Mouse (Mus musculus): ENCODE measurements around the gene Pltp. TPM values are rescaled to one million over a fixed set of nuclear protein-coding genes. Genes with fewer than 3 reads are reported as not detected.
"Not testable (repeated sequence)": the region's sequence is repeated elsewhere in the genome, so short reads cannot be mapped to it uniquely, and the experiment has no call there.

The Pltp gene
- total RNA-seq, 4 experiments from 2014 or later, result 103 to 113 (median 109) TPM

GRCm38 (mm10) chr2:164806614-164807013 is 50.9 kb downstream of the Pltp start:
- DNase-seq (ENCODE audit: low spot score in 2 of 2), result no peak

- DNase-seq (ENCODE audit: low spot score in 2 of 2), result no peak
Measured at GRCm38 (mm10) chr2:164805332-164805718, 52.2 kb downstream of the Pltp start.

- peak; percentile 97 to 99 for DNase-seq (ENCODE audit: low spot score in 2 of 2)
Measured at GRCm38 (mm10) chr2:164804533-164805331, 52.8 kb downstream of the Pltp start, which contains the start of the genes Acot8 and Zswim3. Gene Acot8, minus strand, starts transcription at chr2:164804882. Gene Zswim3, plus strand, starts transcription at chr2:164805098.

- DNase-seq (ENCODE audit: low spot score in 2 of 2), result no peak
Measured at GRCm38 (mm10) chr2:164803921-164804313, 53.6 kb downstream of the Pltp start.

- no peak for DNase-seq (ENCODE audit: low spot score in 2 of 2)
Measured at GRCm38 (mm10) chr2:164803201-164803920, 54.1 kb downstream of the Pltp start.

GRCm38 (mm10) chr2:164800252-164801004 is 57.1 kb downstream of the Pltp start:
- DNase-seq (ENCODE audit: low spot score in 2 of 2), result no peak

- DNase-seq (ENCODE audit: low spot score in 2 of 2), result not testable (repeated sequence)
Measured at GRCm38 (mm10) chr2:164798554-164798953, 59.0 kb downstream of the Pltp start.

GRCm38 (mm10) chr2:164795868-164796267 is 61.6 kb downstream of the Pltp start:
- no peak for DNase-seq (ENCODE audit: low spot score in 2 of 2)

- peak; percentile 48 to 75 for DNase-seq (ENCODE audit: low spot score in 2 of 2)
Measured at GRCm38 (mm10) chr2:164794293-164794692, 63.2 kb downstream of the Pltp start.

GRCm38 (mm10) chr2:164793772-164794171 is 63.7 kb downstream of the Pltp start:
- no peak for DNase-seq (ENCODE audit: low spot score in 2 of 2)

GRCm38 (mm10) chr2:164793236-164793635 is 64.3 kb downstream of the Pltp start:
- DNase-seq (ENCODE audit: low spot score in 2 of 2), result no peak

GRCm38 (mm10) chr2:164792400-164793190 is 64.9 kb downstream of the Pltp start:
- DNase-seq (ENCODE audit: low spot score in 2 of 2), result no peak

- no peak for DNase-seq (ENCODE audit: low spot score in 2 of 2)
Measured at GRCm38 (mm10) chr2:164791841-164792261, 65.7 kb downstream of the Pltp start.

- no peak for DNase-seq (ENCODE audit: low spot score in 2 of 2)
Measured at GRCm38 (mm10) chr2:164790451-164790850, 67.1 kb downstream of the Pltp start.

Other genes with a start within 250 kb of the Pltp start
- not detected for gene Wfdc6b, start 244.2 kb downstream of the Pltp start, total RNA-seq (2022)
- gene Wfdc8, start 244.1 kb downstream of the Pltp start, total RNA-seq (2022), result not detected
- gene Wfdc16, start 218.9 kb downstream of the Pltp start, total RNA-seq (2022), result not detected
- not detected for gene Wfdc10, start 201.7 kb downstream of the Pltp start, total RNA-seq (2022)
- not detected for gene Wfdc9, start 201.1 kb downstream of the Pltp start, total RNA-seq (2022)
- gene Wfdc11, start 183.6 kb downstream of the Pltp start, total RNA-seq (2022), result not detected
- gene Wfdc13, start 172.6 kb downstream of the Pltp start, total RNA-seq (2022), result not detected
- not detected for gene Spint4, start 159.2 kb downstream of the Pltp start, total RNA-seq (2022)
- not detected for gene Spint5, start 142.4 kb downstream of the Pltp start, total RNA-seq (2022)
- gene Wfdc3, start 111.8 kb downstream of the Pltp start, total RNA-seq (2022), result 1 to 10 TPM; 1.3 to 3.9 (median 2.1) TPM
- gene Dnttip1, start 111.7 kb downstream of the Pltp start, total RNA-seq (2022), result 10 to 100 TPM; 32.2 to 38.7 (median 35.5) TPM
- under 1 TPM in 2 of 4 experiments, not detected in 2; 0.50 to 0.53 TPM for gene Ube2c, start 87.8 kb downstream of the Pltp start, total RNA-seq (2022)
- gene Tnnc2, start 77.7 kb downstream of the Pltp start, total RNA-seq (2022), result 1 to 10 TPM in 3 of 4 experiments, not detected in 1; 1.7 to 5.6 (median 4.5) TPM
- 10 to 100 TPM; 46.4 to 53.8 (median 51.0) TPM for gene Snx21, start 71.9 kb downstream of the Pltp start, total RNA-seq (2022)
- 10 to 100 TPM; 22.0 to 27.6 (median 26.4) TPM for gene Acot8, start 52.8 kb downstream of the Pltp start, total RNA-seq (2022)
- gene Zswim3, start 52.6 kb downstream of the Pltp start, total RNA-seq (2022), result 1 to 10 TPM; 7.1 to 10.0 (median 8.7) TPM
- 10 to 100 TPM; 20.3 to 25.7 (median 23.9) TPM for gene Zswim1, start 35.0 kb downstream of the Pltp start, total RNA-seq (2022)
- 1 to 10 TPM in 2 of 4 experiments, not detected in 2; 1.0 to 1.4 TPM for gene Spata25, start 29.2 kb downstream of the Pltp start, total RNA-seq (2022)
- gene Ctsa, start 24.8 kb downstream of the Pltp start, total RNA-seq (2022), result 100 to 1,000 TPM; 112 to 182 (median 135) TPM
- 1 to 10 TPM; 4.5 to 7.1 (median 5.5) TPM for gene Neurl2, start 24.3 kb downstream of the Pltp start, total RNA-seq (2022)
- gene Pcif1, start 21.6 kb upstream of the Pltp start, total RNA-seq (2022), result 10 to 100 TPM; 47.7 to 59.4 (median 52.0) TPM
- gene Zfp335, start 54.0 kb upstream of the Pltp start, total RNA-seq (2022), result 10 to 100 TPM; 22.8 to 23.9 (median 23.3) TPM
- 1 to 10 TPM in 3 of 4 experiments, under 1 TPM in 1; 0.87 to 2.5 (median 1.5) TPM for gene Mmp9, start 83.1 kb upstream of the Pltp start, total RNA-seq (2022)
- gene Slc12a5, start 103.1 kb upstream of the Pltp start, total RNA-seq (2022), result 100 to 1,000 TPM; 509 to 530 (median 524) TPM
- gene Ncoa5, start 177.2 kb upstream of the Pltp start, total RNA-seq (2022), result 10 to 100 TPM; 41.4 to 50.4 (median 44.6) TPM
- gene Cd40, start 197.9 kb upstream of the Pltp start, total RNA-seq (2022), result under 1 TPM; 0.23 to 0.81 (median 0.59) TPM
- gene 1700025C18Rik, start 233.0 kb upstream of the Pltp start, total RNA-seq (2022), result not detected